Mouse (Mus musculus) intestine, embryonic 14.5 days (tissue): ENCODE data around the gene Cdc6. TPM values are rescaled to one million over a fixed set of nuclear protein-coding genes. Genes with fewer than 3 reads are reported as not detected.

Experiments
- ATAC-seq: fragments of 200-750 bp; cut with Nextera tagmentation; replicated peaks from 2 replicates; pipeline ENCODE4 v1.8.0; 2017; ENCODE audit warnings: low read depth, moderate number of reproducible peaks, moderate TSS enrichment, moderate library complexity; ENCODE audit not compliant: low FRiP score, low TSS enrichment
- DNase-seq: peaks from one replicate; pipeline ENCODE4 v3.0.0-alpha.2; 2018; ENCODE audit warnings: low spot score
- H3K27ac ChIP-seq: fragments of 300-500 bp; sonication (generic); 2 replicates; pipeline ENCODE4 v1.5.1; 2014; ENCODE audit warnings: low read depth, mild to moderate bottlenecking, control low read depth
- H3K27me3 ChIP-seq: fragments of 300-500 bp; sonication (generic); replicated peaks from 2 replicates; pipeline ENCODE4 v1.6.1; 2014; ENCODE audit warnings: low read length, control low read depth; ENCODE audit not compliant: control insufficient read depth, insufficient read depth
- H3K36me3 ChIP-seq: fragments of 300-500 bp; sonication (generic); 2 replicates; pipeline ENCODE4 v1.6.1; 2014; ENCODE audit warnings: low read length, control low read depth; ENCODE audit not compliant: control insufficient read depth, insufficient read depth
- H3K4me1 ChIP-seq: fragments of 300-500 bp; sonication (generic); replicated peaks from 2 replicates; pipeline ENCODE4 v1.6.1; 2014; ENCODE audit warnings: low read length, control low read depth, mixed read lengths; ENCODE audit not compliant: control insufficient read depth, insufficient read depth
- H3K4me2 ChIP-seq: fragments of 300-500 bp; sonication (generic); 2 replicates; pipeline ENCODE4 v1.6.1; 2014; ENCODE audit warnings: low read length
- H3K4me3 ChIP-seq: fragments of 300-500 bp; sonication (generic); 2 replicates; pipeline ENCODE4 v1.5.1; 2014; ENCODE audit warnings: low read depth, low read length, control low read depth, mixed read lengths
- H3K9ac ChIP-seq: fragments of 300-500 bp; sonication (generic); 2 replicates; pipeline ENCODE4 v1.6.1; 2014; ENCODE audit warnings: mild to moderate bottlenecking, low read length
- H3K9me3 ChIP-seq: fragments of 300-500 bp; sonication (generic); 2 replicates; pipeline ENCODE4 v1.6.1; 2016; ENCODE audit warnings: low read length, control low read depth; ENCODE audit not compliant: control insufficient read depth
- WGBS: fragments of 180-500 bp; shearing (Covaris S2); extraction: QIAGEN DNeasy Blood & Tissue Kit; methylation state at CpG from one replicate; pipeline ENCODE4 v1.1.7; 2014; 5-methylcytosine and 5-hydroxymethylcytosine counted together
- polyA plus RNA-seq: library from polyadenylated mRNA; unstranded; fragments of >200 nt; fragmentation: Nextera tagmentation; extraction: Ambion mirVana; gene quantifications from 2 replicates; pipeline ENCODE4 v1.2.1, GENCODE M21; 2014

The Cdc6 gene
- polyA plus RNA-seq, 1 experiment from 2014 or later = 32.9 TPM

DNA sequence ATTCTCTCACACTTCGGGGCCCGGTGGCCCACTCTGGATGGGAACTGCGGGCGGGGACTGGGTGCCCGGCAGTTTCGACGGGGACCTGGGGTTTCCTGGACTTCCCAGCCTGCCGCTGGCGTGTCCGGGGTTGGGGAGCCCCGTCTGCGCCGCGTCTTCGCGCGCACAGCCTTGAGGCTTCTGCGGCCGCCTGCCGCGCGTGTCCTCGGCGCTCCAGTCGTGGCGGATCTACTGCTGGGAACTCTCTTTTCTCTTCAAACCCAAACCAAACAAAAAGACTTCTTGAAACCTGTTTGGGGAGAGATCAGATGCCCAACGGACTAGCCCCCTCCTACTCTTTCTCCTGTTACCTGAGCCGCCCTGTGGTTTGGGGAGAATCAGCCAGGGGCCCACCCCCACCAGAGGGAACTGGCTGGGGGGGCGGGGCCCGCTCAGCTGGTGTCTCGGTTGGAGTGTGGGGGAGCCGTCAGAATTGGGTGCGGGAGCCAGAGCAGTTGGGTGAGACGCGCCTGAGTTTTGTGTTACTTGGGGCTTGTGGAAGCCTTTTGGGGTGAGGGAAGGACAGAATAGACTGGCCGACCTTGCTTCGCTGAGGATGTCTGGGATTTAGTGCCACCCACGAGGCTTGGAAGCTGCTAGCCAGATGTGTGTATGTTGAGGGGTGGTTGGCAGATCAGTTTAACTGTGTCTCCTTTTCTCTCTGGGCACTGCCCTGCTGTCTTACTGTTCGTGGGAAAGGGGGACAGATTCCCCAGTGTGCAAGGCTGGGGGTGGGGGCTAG lies 30.5 kb downstream of the Cdc6 start:
- no peak; the same call in 1 of the 2 replicates for ATAC-seq

GRCm38 (mm10) chr11:98938701-98939083 lies 31.1 kb downstream of the Cdc6 start:
- no peaks in the 10 kb centered on the region for H3K27me3 ChIP-seq
- peak overlapping the region; percentile 78 for H3K4me3 ChIP-seq
- no peak for ATAC-seq
- H3K9ac ChIP-seq = peak overlapping the region; percentile 87
- no peaks in the 10 kb centered on the region for H3K9me3 ChIP-seq
- DNase-seq = no peak
- H3K27ac ChIP-seq = peak overlapping the region; percentile 90; the same call in 1 of the 2 replicates
- 33% methylated on average over 7 of the region's 7 CpGs for WGBS
- no peaks in the 10 kb centered on the region for H3K36me3 ChIP-seq
- H3K4me1 ChIP-seq = peaks cover 79% of the 10 kb centered on the region
- peak overlapping the region; percentile 90 for H3K4me2 ChIP-seq

More for the DNA sequence above, 30.5 kb downstream of the Cdc6 start:
- H3K4me2 ChIP-seq = peak overlapping the region; percentile 90
- H3K9me3 ChIP-seq = no peaks in the 10 kb centered on the region
- peak overlapping the region; percentile 78 for H3K4me3 ChIP-seq
- peaks cover 75% of the 10 kb centered on the region for H3K4me1 ChIP-seq
- peak overlapping the region; percentile 87 for H3K9ac ChIP-seq
- H3K27ac ChIP-seq = peak overlapping the region; percentile 90
- no peaks in the 10 kb centered on the region for H3K27me3 ChIP-seq
- DNase-seq = peak; percentile 77
- under 1% methylated on average over 39 of the region's 39 CpGs for WGBS
- no peaks in the 10 kb centered on the region for H3K36me3 ChIP-seq

GRCm38 (mm10) chr11:98939084-98939952 lies 31.7 kb downstream of the Cdc6 start:
- Histone ChIP-seq H3K4me3 (peak overlapping the region; percentile 78), H3K9ac (peak overlapping the region; percentile 87), H3K4me1 (peaks cover 83% of the 10 kb centered on the region), H3K27me3 (no peaks in the 10 kb centered on the region), H3K9me3 (no peaks in the 10 kb centered on the region), H3K36me3 (no peaks in the 10 kb centered on the region), H3K4me2 (peak overlapping the region; percentile 90), H3K27ac (peak overlapping the region; percentile 93; the same call in 1 of the 2 replicates)
- ATAC-seq (no peak), DNase-seq (no peak)
- WGBS = 33% methylated on average over 14 of the region's 15 CpGs

- Histone ChIP-seq H3K4me3 (peak overlapping the region; percentile 78), H3K9ac (peak overlapping the region; percentile 6; the same call in 1 of the 2 replicates), H3K4me2 (peak overlapping the region; percentile 90), H3K27me3 (no peaks in the 10 kb centered on the region), H3K36me3 (no peaks in the 10 kb centered on the region), H3K4me1 (peaks cover 84% of the 10 kb centered on the region), H3K9me3 (no peaks in the 10 kb centered on the region), H3K27ac (peak overlapping the region; percentile 93)
- 39% methylated on average over 11 of the region's 11 CpGs for WGBS
- ATAC-seq = no peak
- DNase-seq = peak; percentile 69
These were observed 32.5 kb downstream of the Cdc6 start for GRCm38 (mm10) chr11:98939953-98940641.

- WGBS = 14% methylated on average over 3 of the region's 3 CpGs
These were observed 33.2 kb downstream of the Cdc6 start for GRCm38 (mm10) chr11:98940776-98941175.

GRCm38 (mm10) chr11:98941341-98941825 lies 33.8 kb downstream of the Cdc6 start:
- Histone ChIP-seq H3K9me3 (no peaks in the 10 kb centered on the region), H3K4me2 (peak overlapping the region; percentile 90), H3K27ac (peak overlapping the region; percentile 93), H3K27me3 (no peaks in the 10 kb centered on the region), H3K9ac (peak overlapping the region; percentile 55), H3K4me1 (peaks cover 80% of the 10 kb centered on the region), H3K36me3 (no peaks in the 10 kb centered on the region), H3K4me3 (peak overlapping the region; percentile 78)
- 5% methylated on average over 12 of the region's 12 CpGs for WGBS
- DNase-seq (peak; percentile 71), ATAC-seq (no peak)

More at GRCm38 (mm10) chr11:98940776-98941175, 33.2 kb downstream of the Cdc6 start:
- Histone ChIP-seq H3K9me3 (no peaks in the 10 kb centered on the region), H3K4me2 (peak overlapping the region; percentile 90), H3K9ac (0 out of 2 replicates have a peak overlapping the region, but pooled peaks have one; percentile 8), H3K27ac (peak overlapping the region; percentile 93), H3K36me3 (no peaks in the 10 kb centered on the region), H3K4me1 (peaks cover 85% of the 10 kb centered on the region), H3K4me3 (peak overlapping the region; percentile 78), H3K27me3 (no peaks in the 10 kb centered on the region)
- DNase-seq = no peak
- no peak for ATAC-seq

GRCm38 (mm10) chr11:98941826-98942550 lies 34.4 kb downstream of the Cdc6 start:
- H3K4me2 ChIP-seq = peak overlapping the region; percentile 90

More at GRCm38 (mm10) chr11:98941826-98942550, 34.4 kb downstream of the Cdc6 start:
- H3K4me3 ChIP-seq = peak overlapping the region; percentile 78
- peak; percentile 37 for ATAC-seq
- H3K36me3 ChIP-seq = no peaks in the 10 kb centered on the region
- 6% methylated on average over 15 of the region's 15 CpGs for WGBS
- peaks cover 75% of the 10 kb centered on the region for H3K4me1 ChIP-seq
- H3K27me3 ChIP-seq = no peaks in the 10 kb centered on the region
- peak; percentile 89 for DNase-seq
- H3K9me3 ChIP-seq = no peaks in the 10 kb centered on the region
- peak overlapping the region; percentile 93 for H3K27ac ChIP-seq
- H3K9ac ChIP-seq = peak overlapping the region; percentile 55
